Mouse (Mus musculus): ENCODE results near the gene Gm44973.
"Not testable (repeated sequence)": the region's sequence is repeated elsewhere in the genome, so short reads cannot be mapped to it uniquely, and the experiment has no call there.

Gene Gm44973

GRCm38 (mm10) chr7:5052438-5052837, 37.1 kb downstream of the Gm44973 start:
- DNase-seq (ENCODE audit: low spot score) = no peak

DNA sequence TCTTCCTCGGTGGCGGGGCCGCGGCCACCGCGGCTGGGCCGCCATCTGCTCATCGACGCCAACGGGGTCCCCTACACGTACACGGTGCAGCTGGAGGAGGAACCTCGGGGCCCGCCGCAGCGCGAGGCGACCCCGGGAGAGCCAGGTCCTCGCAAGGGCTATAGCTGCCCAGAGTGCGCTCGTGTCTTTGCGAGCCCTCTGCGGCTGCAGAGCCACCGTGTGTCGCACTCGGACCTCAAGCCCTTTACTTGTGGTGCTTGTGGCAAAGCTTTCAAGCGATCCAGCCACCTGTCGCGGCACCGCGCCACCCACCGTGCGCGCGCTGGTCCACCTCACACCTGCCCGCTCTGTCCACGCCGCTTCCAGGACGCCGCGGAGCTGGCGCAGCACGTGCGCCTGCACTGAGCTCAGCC, 37.6 kb downstream of the Gm44973 start:
- DNase-seq (ENCODE audit: low spot score) = no peak

DNA sequence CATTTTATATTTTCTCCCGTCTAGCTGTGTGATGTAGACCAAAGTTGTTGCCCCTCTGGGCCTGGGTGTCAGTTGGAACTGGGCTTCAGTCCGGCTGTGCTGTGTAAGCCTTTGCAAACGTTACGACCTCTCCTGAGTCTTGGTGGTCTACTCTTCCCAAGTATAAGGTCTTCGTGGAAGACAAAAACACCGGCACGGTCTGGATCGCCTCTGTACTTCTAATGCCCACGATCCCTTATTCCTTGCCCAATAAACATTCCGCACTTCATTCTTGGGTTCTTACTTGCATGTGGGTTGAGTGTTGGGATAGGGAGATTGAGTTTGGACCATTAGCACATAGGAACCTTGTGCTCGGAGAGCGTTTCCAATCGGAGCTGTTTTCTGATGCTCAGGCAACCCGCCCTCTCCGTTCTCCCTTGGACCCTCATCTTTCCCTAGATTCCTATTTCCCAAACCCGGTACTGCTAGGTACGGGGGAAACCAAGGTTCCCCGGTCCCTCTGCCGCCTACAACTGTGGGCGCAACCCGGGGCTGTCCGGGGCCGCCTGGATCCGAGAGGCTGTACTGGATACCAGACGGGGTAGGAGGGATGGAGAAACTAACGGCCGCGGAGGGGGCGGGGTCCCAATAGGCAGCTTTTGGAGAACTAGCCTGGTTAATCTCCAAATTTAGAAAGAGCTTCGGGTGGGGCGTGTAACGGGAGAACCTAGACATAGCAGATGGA, 38.3 kb downstream of the Gm44973 start:
- no peak for DNase-seq (ENCODE audit: low spot score)

DNA sequence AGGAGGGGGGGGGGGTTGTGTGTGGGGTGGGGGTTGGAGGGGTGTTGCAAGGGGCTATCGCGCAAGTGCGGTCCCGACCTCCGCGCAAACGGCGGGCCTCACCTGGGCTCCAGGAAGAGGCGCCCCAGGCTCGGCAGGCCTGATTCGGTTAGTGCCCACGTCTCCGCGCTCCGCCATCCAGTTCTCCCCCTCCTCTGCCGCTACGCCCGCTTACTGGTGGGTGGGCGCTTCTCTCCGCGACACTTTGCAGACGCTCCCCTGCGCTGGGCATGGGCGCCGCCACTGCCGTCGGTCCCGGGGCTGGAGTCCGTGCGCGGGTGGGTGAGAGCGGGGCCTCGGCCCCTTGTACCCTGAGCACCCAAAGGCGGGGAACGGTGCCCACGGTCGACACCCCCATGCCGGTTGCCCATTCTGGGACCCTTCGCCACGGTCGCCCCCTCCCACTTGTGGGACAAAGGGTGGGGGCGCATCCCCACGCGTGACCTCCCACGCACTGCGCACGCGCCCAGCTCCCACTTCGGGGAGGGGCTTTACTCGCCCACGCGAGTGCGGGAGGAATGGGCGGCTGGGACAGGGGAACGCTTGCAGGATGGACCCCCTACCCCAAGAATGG, 41.5 kb downstream of the Gm44973 start:
- no peak for DNase-seq (ENCODE audit: low spot score)

GRCm38 (mm10) chr7:5057381-5057780, 42.1 kb downstream of the Gm44973 start:
- DNase-seq (ENCODE audit: low spot score) = no peak

DNA sequence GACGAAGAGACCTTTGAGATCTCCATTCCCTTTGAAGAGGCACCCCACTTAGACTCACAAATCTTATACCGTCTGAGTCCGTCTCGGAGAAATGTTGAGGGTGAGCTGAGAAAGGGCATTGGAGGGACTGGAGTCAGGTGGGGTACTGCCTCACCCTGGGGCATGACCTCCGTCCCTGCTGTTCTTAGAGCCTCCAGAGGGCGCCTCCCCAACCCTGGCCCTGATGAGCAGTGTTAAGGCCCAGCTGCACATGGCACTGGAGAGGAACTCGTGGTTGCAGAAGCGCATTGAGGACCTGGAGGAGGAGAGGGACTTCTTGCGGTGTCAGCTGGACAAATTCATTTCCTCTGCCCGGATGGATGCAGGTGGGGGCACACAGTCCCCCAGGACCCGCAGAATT, 42.5 kb downstream of the Gm44973 start:
- DNase-seq (ENCODE audit: low spot score) = no peak

GRCm38 (mm10) chr7:5058631-5059030, 43.3 kb downstream of the Gm44973 start:
- DNase-seq (ENCODE audit: low spot score) = no peak

GRCm38 (mm10) chr7:5059421-5059820, 44.1 kb downstream of the Gm44973 start:
- no peak for DNase-seq (ENCODE audit: low spot score)

GRCm38 (mm10) chr7:5060239-5060731, 45.0 kb downstream of the Gm44973 start:
- DNase-seq (ENCODE audit: low spot score) = peak; percentile 73

- peak; percentile 97 for DNase-seq (ENCODE audit: low spot score)
These were observed 45.9 kb downstream of the Gm44973 start for GRCm38 (mm10) chr7:5060944-5061773.

- peak; percentile 97 for DNase-seq (ENCODE audit: low spot score)
These were observed 46.6 kb downstream of the Gm44973 start, which contains the start of gene U2af2 for GRCm38 (mm10) chr7:5061774-5062359. Gene U2af2 (plus strand): TSS chr7:5062143.

- peak; percentile 91 for DNase-seq (ENCODE audit: low spot score)
These were observed 47.2 kb downstream of the Gm44973 start for GRCm38 (mm10) chr7:5062360-5063001.

DNA sequence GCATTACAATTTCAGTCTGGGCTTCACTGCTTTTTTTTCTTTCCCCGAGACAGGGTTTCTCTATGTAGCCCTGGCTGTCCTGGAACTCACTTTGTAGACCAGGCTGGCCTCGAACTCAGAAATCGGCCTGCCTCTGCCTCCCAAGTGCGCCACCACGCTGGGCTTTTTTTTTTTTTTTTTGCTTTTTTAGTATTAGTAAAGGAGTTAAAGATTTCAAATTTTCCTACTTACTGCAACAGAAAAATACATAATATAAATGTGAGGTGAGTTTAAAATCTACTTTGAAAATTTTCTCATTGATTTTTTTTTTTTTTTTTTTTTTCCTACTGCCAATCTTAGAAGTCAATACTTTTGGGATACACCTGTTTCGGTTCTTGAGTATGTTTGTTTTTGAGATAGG, 49.6 kb downstream of the Gm44973 start:
- no peak for DNase-seq (ENCODE audit: low spot score)

DNA sequence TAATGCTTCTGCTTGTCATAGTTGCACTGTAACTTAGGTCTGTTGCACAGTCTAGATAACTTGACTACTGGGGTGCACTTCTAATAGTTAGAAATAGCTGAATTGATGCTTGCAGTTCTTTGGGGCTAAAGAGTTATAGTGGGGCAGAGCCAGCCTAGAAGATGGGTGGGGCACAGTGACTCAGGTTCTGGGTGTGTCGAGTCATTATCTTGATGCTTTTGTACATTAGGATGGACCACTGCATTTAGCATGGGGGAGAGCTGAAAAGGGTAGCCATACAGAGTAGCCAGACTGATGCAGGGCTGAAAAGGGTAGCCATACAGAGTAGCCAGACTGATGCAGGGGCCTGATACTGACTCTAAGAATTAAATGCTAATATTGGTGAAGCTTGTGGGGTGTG, 58.3 kb downstream of the Gm44973 start:
- no peak for DNase-seq (ENCODE audit: low spot score)

GRCm38 (mm10) chr7:5074984-5075383, 59.7 kb downstream of the Gm44973 start:
- DNase-seq (ENCODE audit: low spot score) = no peak

- DNase-seq (ENCODE audit: low spot score) = no peak
These were observed 61.6 kb downstream of the Gm44973 start for GRCm38 (mm10) chr7:5076931-5077330.

GRCm38 (mm10) chr7:5079365-5080009, 64.2 kb downstream of the Gm44973 start:
- not testable (repeated sequence) for DNase-seq (ENCODE audit: low spot score)

- DNase-seq (ENCODE audit: low spot score) = peak; percentile 95
These were observed 64.9 kb downstream of the Gm44973 start, which contains the start of gene Epn1 for GRCm38 (mm10) chr7:5080010-5080751. Gene Epn1 (plus strand): TSS chr7:5080235.

DNA sequence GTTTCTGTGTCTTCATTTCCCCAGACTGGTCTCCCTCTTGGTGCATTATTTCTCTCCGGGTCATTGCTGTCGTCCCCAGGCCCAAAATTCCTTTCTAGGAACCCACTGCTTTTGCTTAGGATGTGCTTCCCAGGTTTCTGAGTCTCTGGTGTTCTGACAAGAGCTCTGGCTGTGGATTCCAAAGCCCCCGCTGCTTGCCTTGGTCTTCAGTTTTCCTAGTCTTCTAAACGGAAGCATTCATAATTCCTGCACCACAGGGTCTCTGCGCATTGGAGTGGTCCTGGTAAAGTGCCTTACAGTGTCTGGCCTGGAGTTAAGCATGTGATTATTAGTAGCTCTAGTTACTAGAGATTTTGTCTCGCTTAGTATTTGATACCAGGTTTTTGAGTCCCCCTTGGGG, 65.5 kb downstream of the Gm44973 start:
- no peak for DNase-seq (ENCODE audit: low spot score)

GRCm38 (mm10) chr7:5081241-5081640, 65.9 kb downstream of the Gm44973 start:
- no peak for DNase-seq (ENCODE audit: low spot score)

Measured in yolk sac, embryonic 10.5 days (tissue).